Mouse (Mus musculus) hematopoietic stem cell, adult 5-6 weeks (primary cell): ENCODE data around the gene Skap1. TPM values are rescaled to one million over a fixed set of nuclear protein-coding genes. Genes with fewer than 3 reads are reported as not detected.

Source experiments
- ATAC-seq, 2 experiments: fragments of 125-278 bp in 1 of 2; replicated peaks in 1 of 2; 2 replicates each; pipeline ENCODE4 v1.8.0; 2016 to 2017; ENCODE audit warnings: inconsistent platforms in 2 of 2, mild to moderate bottlenecking in 2 of 2, moderate number of reproducible peaks in 2 of 2, low read depth in 1 of 2, moderate TSS enrichment in 1 of 2; ENCODE audit not compliant: low FRiP score in 2 of 2, poor library complexity in 2 of 2, severe bottlenecking in 2 of 2, insufficient read depth in 1 of 2, low TSS enrichment in 1 of 2
- total RNA-seq: library from RNA; stranded (forward); fragments of 172-1452, 232-1000 nt; gene quantifications from 2 replicates; pipeline ENCODE4 v1.2.3, GENCODE M21; 2017

Skap1 gene
- total RNA-seq, 1 experiment from 2014 or later: 2.4 TPM

GRCm38 (mm10) chr11:96456508-96457305 lies 7.7 kb upstream of the Skap1 start:
- no peak for ATAC-seq

DNA sequence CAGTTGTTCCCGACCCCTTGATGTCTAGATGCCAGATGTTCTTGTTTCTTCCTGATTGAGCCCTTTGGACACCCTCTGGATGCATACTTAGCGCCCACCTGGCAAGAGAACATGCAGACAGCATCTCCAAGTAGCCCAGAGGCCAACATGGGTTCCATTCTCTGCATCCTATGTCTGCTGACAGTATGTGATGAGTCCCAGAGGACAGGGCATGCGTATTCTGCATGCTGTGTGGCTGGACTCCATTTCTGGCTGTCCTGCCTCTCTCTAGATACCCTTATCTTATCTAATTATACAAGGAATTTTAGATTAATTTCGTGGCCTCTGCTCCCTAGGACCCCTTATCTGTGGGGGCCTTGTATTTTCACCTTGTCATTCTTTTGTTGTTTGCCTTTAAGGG lies 2.6 kb upstream of the Skap1 start:
- ATAC-seq: no peak

GRCm38 (mm10) chr11:96462191-96462752 lies 2.1 kb upstream of the Skap1 start:
- ATAC-seq: no peak

DNA sequence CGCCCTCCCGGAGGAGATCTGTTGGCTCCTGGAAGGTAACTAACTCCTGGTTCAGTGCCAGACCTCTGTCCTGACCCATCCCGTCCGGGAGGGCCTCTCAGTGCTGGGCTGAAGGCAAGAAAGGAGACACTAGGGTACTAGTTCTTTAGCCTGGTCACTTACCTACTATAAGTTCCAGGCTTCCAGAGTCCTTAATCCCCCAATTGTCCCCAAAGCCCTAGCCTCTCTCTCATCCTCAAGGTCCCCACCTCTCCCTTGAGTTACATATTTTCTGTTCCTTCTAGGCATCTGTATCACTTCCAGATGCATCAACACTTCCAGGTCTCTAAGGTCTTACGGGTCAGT lies 295 bp downstream of the Skap1 start:
- no peak for ATAC-seq

GRCm38 (mm10) chr11:96465426-96466056 lies 1.1 kb downstream of the Skap1 start:
- ATAC-seq: no peak

GRCm38 (mm10) chr11:96466382-96466781 lies 2.0 kb downstream of the Skap1 start:
- no peak for ATAC-seq

GRCm38 (mm10) chr11:96466987-96467386 lies 2.6 kb downstream of the Skap1 start:
- ATAC-seq: no peak

GRCm38 (mm10) chr11:96468048-96468745 lies 3.8 kb downstream of the Skap1 start:
- ATAC-seq: no peak

DNA sequence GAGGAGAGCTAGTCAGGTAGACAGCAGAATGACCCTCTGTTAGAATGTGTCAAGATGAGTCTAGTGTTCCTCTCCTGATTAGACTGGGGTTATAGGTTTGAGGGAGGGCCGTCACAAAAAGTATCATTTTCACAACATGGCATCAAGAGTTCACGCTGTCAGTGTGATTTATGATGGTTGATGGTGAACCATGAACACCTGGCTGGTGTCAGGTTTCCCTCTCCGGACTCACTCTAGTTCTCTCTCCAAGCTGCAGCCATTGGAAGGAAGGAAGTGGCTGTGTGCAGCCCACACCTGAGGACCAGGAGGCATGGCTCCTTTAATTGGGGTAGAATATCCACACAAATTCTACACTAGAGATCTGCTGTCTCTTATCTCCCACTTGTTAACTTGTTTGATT lies 18.3 kb downstream of the Skap1 start:
- no peak for ATAC-seq

- no peak for ATAC-seq
Measured at GRCm38 (mm10) chr11:96483179-96483578, 18.8 kb downstream of the Skap1 start.

GRCm38 (mm10) chr11:96498481-96498880 lies 34.1 kb downstream of the Skap1 start:
- ATAC-seq: no peak

GRCm38 (mm10) chr11:96501042-96501441 lies 36.6 kb downstream of the Skap1 start:
- ATAC-seq: no peak

DNA sequence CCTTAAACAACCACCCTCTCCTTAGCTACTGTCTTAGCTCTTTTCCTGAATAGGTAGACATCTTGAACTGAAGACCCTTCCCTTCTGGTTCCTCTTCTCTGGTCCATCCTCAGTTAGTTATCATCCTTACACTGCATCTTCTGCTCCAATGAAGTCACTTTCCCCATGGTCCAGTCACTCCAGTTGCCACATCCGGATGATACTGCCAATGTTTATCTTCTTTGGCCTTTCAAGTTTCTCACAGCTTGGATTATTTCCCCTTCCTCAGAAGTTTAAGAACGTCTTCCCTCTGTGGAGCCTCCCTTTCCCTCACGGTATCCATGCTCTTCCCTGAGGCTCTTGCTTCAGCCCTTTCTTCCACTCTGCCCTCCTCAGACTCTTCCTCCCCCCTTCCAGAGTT lies 38.6 kb downstream of the Skap1 start:
- ATAC-seq: no peak

- peak in 1 of 2 experiments; percentile 37; a peak in 1 of 4 replicates for ATAC-seq
Measured at GRCm38 (mm10) chr11:96504509-96505119, 40.2 kb downstream of the Skap1 start.

DNA sequence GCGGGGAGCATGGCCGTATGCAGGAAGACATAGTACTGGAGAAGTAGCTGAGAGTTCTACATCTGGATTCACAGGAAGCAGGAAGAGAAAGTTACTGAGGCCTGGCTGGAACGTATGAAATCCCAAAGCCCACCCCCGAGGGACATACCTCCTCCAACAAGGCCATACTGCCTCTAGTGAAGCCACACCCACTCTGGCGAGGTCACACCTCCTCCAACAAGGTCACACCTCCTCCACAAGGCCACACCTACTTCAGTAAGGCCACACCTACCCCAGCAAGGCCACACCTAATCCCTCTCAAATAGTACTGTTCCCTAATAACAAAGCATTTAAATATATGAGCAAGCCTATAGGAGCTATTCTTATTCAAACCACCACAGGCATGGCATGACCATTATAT lies 41.4 kb downstream of the Skap1 start:
- ATAC-seq: no peak

DNA sequence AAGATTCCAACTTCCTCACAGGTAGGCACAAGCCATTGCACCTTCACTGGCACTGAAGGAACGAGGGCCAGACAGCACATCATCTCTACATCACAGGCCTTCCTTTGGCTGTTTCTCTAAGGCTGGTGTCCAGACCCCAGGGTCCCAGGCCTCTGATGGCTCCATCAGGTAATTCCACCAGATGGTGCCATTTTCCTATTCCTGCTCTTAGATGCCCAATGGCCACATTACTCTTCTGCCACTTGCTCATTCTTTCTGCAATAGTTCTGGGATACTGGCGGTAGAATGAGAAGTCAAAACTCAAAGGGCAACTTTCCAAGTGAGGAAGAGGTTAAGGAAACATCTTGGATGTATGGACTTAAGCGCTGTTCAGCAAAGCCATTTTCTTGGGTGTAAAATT lies 50.8 kb downstream of the Skap1 start:
- ATAC-seq: no peak

DNA sequence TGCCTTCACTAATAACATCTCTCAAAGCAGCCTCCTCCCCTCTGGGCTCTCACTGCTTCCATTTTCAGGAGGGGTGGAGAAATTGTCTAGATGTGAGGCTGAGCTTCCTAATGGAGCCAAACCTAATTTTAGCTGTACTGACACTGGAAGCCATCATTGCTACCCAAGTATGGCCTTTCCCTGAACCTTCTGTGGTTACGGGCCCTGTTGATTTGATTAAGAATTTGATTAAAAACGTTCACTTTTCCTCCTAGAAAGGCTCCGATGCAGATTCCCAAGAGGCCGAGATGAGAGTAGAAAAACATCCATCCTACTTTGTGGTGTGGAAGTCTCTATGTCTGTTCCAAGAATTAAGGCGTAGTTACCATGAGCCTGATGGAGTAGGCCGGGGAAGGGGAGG lies 60.1 kb downstream of the Skap1 start:
- ATAC-seq: no peak

DNA sequence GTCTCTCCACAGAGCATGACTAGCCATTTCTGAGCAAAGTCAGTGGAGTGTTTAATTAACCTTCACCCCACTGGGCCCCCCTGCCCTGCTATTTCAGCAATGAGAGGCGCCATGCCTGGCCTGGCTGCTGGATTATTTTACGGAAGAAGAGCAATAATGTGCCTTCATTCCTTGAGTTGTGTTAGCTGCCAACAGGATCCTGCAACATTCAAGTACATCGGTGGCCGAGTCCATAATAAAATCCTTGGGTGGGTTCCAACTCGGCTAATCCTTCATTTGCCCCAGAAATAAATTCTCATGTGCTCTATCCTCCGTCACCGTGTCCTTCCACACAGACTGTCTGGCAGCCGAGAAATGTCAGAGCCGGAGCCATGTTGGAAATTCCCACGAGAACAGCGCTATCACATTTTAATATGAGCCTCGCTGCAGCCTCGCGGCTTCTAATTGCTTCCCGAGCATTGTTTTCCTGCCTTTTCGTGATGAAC lies 61.8 kb downstream of the Skap1 start:
- ATAC-seq: no peak
